Mouse (Mus musculus) midbrain, embryonic 10.5 days (tissue): ENCODE data around the gene Gm14085. TPM values are rescaled to one million over a fixed set of nuclear protein-coding genes. Genes with fewer than 3 reads are reported as not detected.
"Not testable (repeated sequence)": the region's sequence is repeated elsewhere in the genome, so short reads cannot be mapped to it uniquely, and the experiment has no call there.

ENCODE experiments used
- DNase-seq: peaks from one replicate; pipeline ENCODE4 v3.0.0-alpha.2; 2017; ENCODE audit warnings: low spot score
- H3K27ac ChIP-seq: fragments of 300-500 bp; sonication (generic); replicated peaks from 2 replicates; pipeline ENCODE4 v1.5.1; 2016; ENCODE audit warnings: mild to moderate bottlenecking
- H3K27me3 ChIP-seq: fragments of 300-500 bp; sonication (generic); 2 replicates; pipeline ENCODE4 v1.6.1; 2016; ENCODE audit warnings: low read depth, mild to moderate bottlenecking; ENCODE audit not compliant: poor library complexity, severe bottlenecking
- H3K36me3 ChIP-seq: fragments of 300-500 bp; sonication (generic); 2 replicates; pipeline ENCODE4 v1.6.1; 2016; ENCODE audit warnings: mild to moderate bottlenecking, moderate library complexity
- H3K4me1 ChIP-seq: fragments of 300-500 bp; sonication (generic); 2 replicates; pipeline ENCODE4 v1.6.1; 2016
- H3K4me3 ChIP-seq: fragments of 300-500 bp; sonication (generic); 2 replicates; pipeline ENCODE4 v1.5.1; 2016; ENCODE audit warnings: mild to moderate bottlenecking, moderate library complexity
- H3K9me3 ChIP-seq: fragments of 300-500 bp; sonication (generic); replicated peaks from 2 replicates; pipeline ENCODE4 v1.6.1; 2016; ENCODE audit warnings: mild to moderate bottlenecking
- WGBS: fragments of 180-500 bp; shearing (Covaris S2); methylation state at CpG from one replicate; pipeline ENCODE4 v1.1.7; 2016; 5-methylcytosine and 5-hydroxymethylcytosine counted together
- polyA plus RNA-seq: library from polyadenylated mRNA; unstranded; fragments of >200 nt; fragmentation: Nextera tagmentation; extraction: Ambion mirVana; gene quantifications from 2 replicates; pipeline ENCODE4 v1.2.1, GENCODE M21; 2016

The Gm14085 gene
- polyA plus RNA-seq, 1 experiment from 2014 or later: not detected

GRCm38 (mm10) chr2:122486122-122486521, 1.4 kb downstream of the Gm14085 start:
- not testable (repeated sequence) for DNase-seq, H3K36me3 ChIP-seq, H3K4me3 ChIP-seq, H3K27ac ChIP-seq, H3K27me3 ChIP-seq, H3K9me3 ChIP-seq, H3K4me1 ChIP-seq

DNA sequence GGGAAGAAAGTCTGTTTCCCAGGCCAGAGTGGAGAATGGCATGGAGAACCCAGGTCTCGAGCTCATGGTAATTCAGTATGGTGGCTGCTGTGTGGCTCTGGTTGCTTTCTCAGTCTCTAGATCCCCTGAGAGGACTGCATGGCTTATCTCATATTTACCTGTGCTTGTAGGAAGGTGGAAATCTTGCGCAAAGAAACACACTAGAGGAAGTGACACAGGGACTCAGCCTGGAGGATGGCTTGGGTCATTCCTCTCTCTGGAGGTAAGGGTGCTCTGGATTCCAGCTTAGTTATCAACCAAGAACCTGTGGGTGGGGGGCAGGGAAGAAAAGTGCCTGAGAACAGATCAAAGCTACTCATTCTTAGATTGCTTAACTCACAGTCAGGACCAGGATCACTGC, 1.9 kb downstream of the Gm14085 start:
- Histone ChIP-seq H3K4me1 (no peaks in the 10 kb centered on the region), H3K9me3 (no peaks in the 10 kb centered on the region), H3K36me3 (no peaks in the 10 kb centered on the region), H3K27ac (no peak overlapping the region), H3K27me3 (no peaks in the 10 kb centered on the region), H3K4me3 (no peak overlapping the region)
- DNase-seq: no peak
- 87% methylated on average over 2 of the region's 2 CpGs for WGBS

DNA sequence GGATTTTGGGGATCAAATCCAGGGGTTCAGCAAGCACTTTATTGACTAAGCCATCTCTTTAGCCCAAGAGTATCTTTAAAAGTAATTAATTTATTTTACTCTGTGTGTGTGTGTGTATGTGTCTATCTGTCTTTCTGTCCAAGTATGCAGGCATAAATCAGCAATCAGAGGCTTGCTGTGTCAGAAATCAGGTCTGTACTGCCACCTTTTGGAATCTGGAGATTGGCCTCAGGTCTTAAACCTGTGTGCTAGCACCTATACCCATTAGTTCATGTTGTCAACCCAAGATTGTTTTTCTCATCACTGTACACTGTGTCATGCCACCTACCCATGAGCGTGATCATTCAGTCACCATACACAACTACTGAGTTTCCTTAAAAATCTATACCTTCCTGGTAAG, 45.0 kb downstream of the Gm14085 start:
- not testable (repeated sequence) for H3K4me1 ChIP-seq, H3K9me3 ChIP-seq, H3K27me3 ChIP-seq, H3K4me3 ChIP-seq, DNase-seq, H3K27ac ChIP-seq, H3K36me3 ChIP-seq
- 94% methylated on average over 1 of the region's 1 CpGs for WGBS

GRCm38 (mm10) chr2:122531290-122531689, 46.5 kb downstream of the Gm14085 start:
- no peaks in the 10 kb centered on the region for H3K27me3 ChIP-seq
- H3K4me1 ChIP-seq: no peaks in the 10 kb centered on the region
- no peak overlapping the region for H3K4me3 ChIP-seq
- no peaks in the 10 kb centered on the region for H3K36me3 ChIP-seq
- no peak overlapping the region for H3K27ac ChIP-seq
- WGBS: 90% methylated on average over 7 of the region's 7 CpGs
- DNase-seq: no peak
- no peaks in the 10 kb centered on the region for H3K9me3 ChIP-seq

GRCm38 (mm10) chr2:122531726-122532125, 47.0 kb downstream of the Gm14085 start:
- Histone ChIP-seq H3K36me3 (no peaks in the 10 kb centered on the region), H3K27ac (no peak overlapping the region), H3K27me3 (no peaks in the 10 kb centered on the region), H3K4me1 (no peaks in the 10 kb centered on the region), H3K4me3 (no peak overlapping the region), H3K9me3 (no peaks in the 10 kb centered on the region)
- WGBS: 87% methylated on average over 2 of the region's 2 CpGs
- DNase-seq: no peak

DNA sequence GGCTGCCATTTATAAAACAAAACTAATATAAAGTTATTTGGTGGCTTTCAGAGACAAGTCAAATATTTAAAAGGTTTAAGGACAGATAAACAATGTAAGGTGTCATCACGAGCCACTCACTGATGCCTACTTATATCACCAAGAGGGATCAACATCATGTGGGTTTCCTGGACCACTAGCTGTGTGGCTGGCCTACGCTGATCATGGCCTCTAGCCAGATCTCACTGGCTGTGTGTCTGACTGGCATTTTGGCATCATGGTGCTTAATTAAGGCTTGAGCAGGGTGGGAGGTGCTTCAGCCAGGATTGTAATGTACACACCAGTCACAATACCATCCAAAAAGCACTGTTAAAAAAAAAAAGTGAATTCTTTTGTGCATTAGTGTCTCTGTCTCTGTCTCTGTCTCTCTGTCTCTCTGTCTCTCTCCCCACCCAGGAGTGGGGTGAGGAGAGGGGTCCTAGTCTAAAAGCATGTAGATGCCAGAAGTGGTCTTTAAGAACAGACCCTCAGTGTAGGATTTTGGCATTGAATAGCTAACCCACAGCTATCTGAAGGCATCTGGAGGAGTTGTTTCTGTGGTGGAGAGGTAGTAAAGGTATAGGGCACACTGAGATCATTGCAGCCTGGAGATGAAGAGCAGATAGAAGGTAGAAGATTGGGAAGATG, 47.5 kb downstream of the Gm14085 start:
- H3K4me1 ChIP-seq: no peaks in the 10 kb centered on the region
- H3K27me3 ChIP-seq: no peaks in the 10 kb centered on the region
- no peaks in the 10 kb centered on the region for H3K36me3 ChIP-seq
- no peaks in the 10 kb centered on the region for H3K9me3 ChIP-seq
- 88% methylated on average over 2 of the region's 2 CpGs for WGBS
- no peak overlapping the region for H3K4me3 ChIP-seq
- H3K27ac ChIP-seq: no peak overlapping the region
- no peak for DNase-seq

- no peak for DNase-seq
- Histone ChIP-seq H3K9me3 (no peaks in the 10 kb centered on the region), H3K4me3 (no peak overlapping the region), H3K27me3 (no peaks in the 10 kb centered on the region), H3K4me1 (no peaks in the 10 kb centered on the region), H3K27ac (no peak overlapping the region), H3K36me3 (no peaks in the 10 kb centered on the region)
- 83% methylated on average over 2 of the region's 2 CpGs for WGBS
These were observed 48.1 kb downstream of the Gm14085 start for GRCm38 (mm10) chr2:122532802-122533186.

DNA sequence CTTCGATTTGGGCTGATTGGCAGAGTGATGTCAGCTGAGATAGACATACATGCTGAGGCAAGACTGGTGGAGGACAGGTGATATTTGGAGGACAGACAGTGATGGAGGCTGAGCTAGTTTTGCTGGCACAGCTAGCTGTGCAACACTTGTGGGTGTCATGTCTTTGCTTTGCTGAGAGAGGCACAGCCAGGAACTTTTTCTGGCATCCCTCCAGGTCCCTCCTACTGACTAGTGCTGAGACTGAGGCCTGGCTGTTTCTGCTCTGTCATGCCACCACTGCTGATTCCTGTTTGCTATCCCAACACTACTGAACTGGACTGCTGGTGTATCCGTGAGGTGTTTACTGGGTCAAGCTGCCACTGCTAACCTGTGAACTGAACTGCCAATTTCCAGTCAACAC, 48.6 kb downstream of the Gm14085 start:
- DNase-seq: no peak
- WGBS: 91% methylated on average over 2 of the region's 2 CpGs
- H3K9me3 ChIP-seq: no peaks in the 10 kb centered on the region

GRCm38 (mm10) chr2:122534671-122535070, 49.9 kb downstream of the Gm14085 start:
- no peaks in the 10 kb centered on the region for H3K27me3 ChIP-seq
- H3K4me3 ChIP-seq: no peak overlapping the region
- DNase-seq: no peak
- no peaks in the 10 kb centered on the region for H3K36me3 ChIP-seq
- no peak overlapping the region for H3K27ac ChIP-seq
- 79% methylated on average over 2 of the region's 2 CpGs for WGBS
- H3K4me1 ChIP-seq: no peaks in the 10 kb centered on the region
- H3K9me3 ChIP-seq: no peaks in the 10 kb centered on the region

More for the DNA sequence above, 48.6 kb downstream of the Gm14085 start:
- Histone ChIP-seq H3K27me3 (no peaks in the 10 kb centered on the region), H3K4me3 (no peak overlapping the region), H3K4me1 (no peaks in the 10 kb centered on the region), H3K36me3 (no peaks in the 10 kb centered on the region), H3K27ac (no peak overlapping the region)

- no peaks in the 10 kb centered on the region for H3K36me3 ChIP-seq
- no peaks in the 10 kb centered on the region for H3K9me3 ChIP-seq
- H3K27me3 ChIP-seq: no peaks in the 10 kb centered on the region
- no peak for DNase-seq
- no peak overlapping the region for H3K4me3 ChIP-seq
- H3K4me1 ChIP-seq: no peaks in the 10 kb centered on the region
- 26% methylated on average over 2 of the region's 2 CpGs for WGBS
- no peak overlapping the region for H3K27ac ChIP-seq
These were observed 73.6 kb downstream of the Gm14085 start for GRCm38 (mm10) chr2:122558317-122558716.

- Histone ChIP-seq H3K9me3 (no peaks in the 10 kb centered on the region), H3K27ac (no peak overlapping the region), H3K27me3 (no peaks in the 10 kb centered on the region), H3K4me1 (no peaks in the 10 kb centered on the region), H3K36me3 (no peaks in the 10 kb centered on the region), H3K4me3 (no peak overlapping the region)
- 94% methylated on average over 5 of the region's 5 CpGs for WGBS
- no peak for DNase-seq
These were observed 76.5 kb downstream of the Gm14085 start for GRCm38 (mm10) chr2:122561221-122561620.

- Histone ChIP-seq H3K27me3 (no peaks in the 10 kb centered on the region), H3K4me3 (no peak overlapping the region), H3K27ac (no peak overlapping the region), H3K4me1 (no peaks in the 10 kb centered on the region), H3K36me3 (no peaks in the 10 kb centered on the region), H3K9me3 (no peaks in the 10 kb centered on the region)
- DNase-seq: no peak
- WGBS: 100% methylated on average over 1 of the region's 1 CpGs
These were observed 77.5 kb downstream of the Gm14085 start for GRCm38 (mm10) chr2:122562251-122562650.

DNA sequence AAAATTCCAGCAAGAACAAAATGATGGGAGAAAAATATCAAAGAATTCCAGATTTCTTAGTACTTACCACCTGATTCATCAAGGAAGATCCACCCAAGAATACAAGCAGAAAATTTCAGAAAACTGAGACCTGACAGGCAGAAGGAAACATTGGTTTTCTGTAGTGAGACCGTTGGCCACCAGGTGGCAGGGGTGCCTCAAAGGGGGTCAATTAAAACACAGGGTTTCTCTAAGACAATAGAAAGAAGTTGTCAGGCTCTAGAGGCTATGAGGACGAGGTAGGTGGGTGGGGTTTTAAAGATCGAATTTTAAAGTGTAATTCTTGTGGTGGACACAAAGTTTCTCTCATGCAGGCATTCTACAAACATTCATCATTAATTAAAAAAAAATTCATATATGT, 84.7 kb downstream of the Gm14085 start:
- Histone ChIP-seq H3K4me1 (no peaks in the 10 kb centered on the region), H3K27ac (no peak overlapping the region), H3K36me3 (no peaks in the 10 kb centered on the region), H3K4me3 (no peak overlapping the region), H3K27me3 (no peaks in the 10 kb centered on the region), H3K9me3 (no peaks in the 10 kb centered on the region)
- DNase-seq: peak; percentile 45
- 14% methylated on average over 3 of the region's 3 CpGs for whole genome bisulfite sequencing

DNA sequence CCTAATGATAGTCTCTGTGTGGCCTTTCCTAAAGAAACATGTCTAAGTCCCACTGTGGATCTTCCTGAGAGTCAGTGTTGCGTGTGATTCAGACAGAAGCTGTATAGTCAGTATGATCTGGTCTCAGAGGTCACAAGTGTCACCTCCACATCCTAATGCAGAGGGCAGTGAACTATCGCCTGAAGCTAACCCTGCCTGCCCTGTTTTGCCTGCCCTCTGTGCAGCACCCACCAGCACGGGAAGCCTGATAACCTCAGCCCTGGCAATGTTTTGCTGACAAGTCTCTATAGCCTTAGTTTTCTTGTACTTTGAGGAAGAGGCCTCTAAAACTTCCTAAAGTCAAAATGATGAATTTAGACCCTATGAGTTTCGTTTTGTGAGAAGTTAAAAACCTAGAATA, 85.7 kb downstream of the Gm14085 start:
- Histone ChIP-seq H3K27ac (no peak overlapping the region), H3K4me1 (no peaks in the 10 kb centered on the region), H3K4me3 (no peak overlapping the region), H3K27me3 (no peaks in the 10 kb centered on the region), H3K36me3 (no peaks in the 10 kb centered on the region), H3K9me3 (no peaks in the 10 kb centered on the region)
- WGBS: 79% methylated on average over 4 of the region's 4 CpGs
- DNase-seq: no peak
